8 mouse cellular contexts compared by ENCODE assay signal in the genomic region with DNA sequence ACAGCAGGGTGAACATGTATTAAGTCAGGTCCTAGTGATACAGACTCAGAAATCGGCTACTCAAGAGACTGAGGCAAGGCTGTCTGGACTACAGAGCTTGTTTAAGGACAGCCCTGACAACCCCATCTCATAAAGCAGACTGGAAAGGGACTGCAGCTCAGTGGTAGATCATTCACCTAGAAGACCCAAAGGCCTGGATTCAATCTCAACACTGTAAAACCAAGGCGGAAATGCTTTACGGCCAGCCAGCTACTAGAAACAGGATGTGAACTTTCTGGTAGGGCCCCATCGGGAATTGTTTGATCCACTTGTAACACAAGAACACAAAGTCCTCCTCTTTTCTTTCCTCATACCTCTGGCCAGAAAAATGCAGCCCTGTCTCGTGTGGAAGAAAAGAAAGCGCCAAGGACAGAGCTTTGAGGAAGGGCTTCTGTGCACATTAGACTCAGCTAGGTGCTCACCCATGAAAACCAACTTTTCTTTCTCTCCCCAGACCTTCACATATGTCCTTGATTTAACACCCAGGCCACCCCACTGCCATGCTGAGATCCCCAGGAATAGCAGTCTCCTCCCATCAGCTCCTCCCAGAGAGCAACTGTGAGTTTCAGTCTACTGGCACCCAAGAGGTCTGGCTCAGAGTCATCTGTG.
DNase-seq lines count a peak whose midpoint lies in the region; ATAC-seq and TF ChIP-seq lines count a peak whose summit lies in the region.

No protein-coding gene starts in this region.

- peak overlapping the region; percentile 36 for H3K4me2 ChIP-seq in heart, embryonic 12.5 days
- 0 out of 2 replicates have a peak overlapping the region, but pooled peaks have one; percentile 18 for H3K4me2 ChIP-seq in kidney, embryonic 15.5 days

- H3K9ac ChIP-seq in heart, embryonic 12.5 days: peak overlapping the region; percentile 44; the same call in 1 of the 2 replicates
- H3K9ac ChIP-seq in kidney, embryonic 15.5 days: no peak overlapping the region

- WGBS in heart, embryonic 12.5 days: 12% methylated on average over 6 of the region's 6 CpGs
- 6% methylated on average over 6 of the region's 6 CpGs for WGBS in kidney, embryonic 15.5 days
- WGBS in cerebellum, adult 2 months: 77% methylated on average over 6 of the region's 6 CpGs

- H3K9me3 ChIP-seq in heart, embryonic 12.5 days (replicated peaks): no peaks in the 10 kb centered on the region
- no peaks in the 10 kb centered on the region for H3K9me3 ChIP-seq in kidney, embryonic 15.5 days (replicated peaks)

- DNase-seq in B cell, adult 2 months: peak; percentile 53 to 60
- DNase-seq in Muller cell, postnatal 12 days (ENCODE audit: inconsistent ontology term): peak; percentile 52
- DNase-seq in cerebellum, adult 2 months: no peak
- no peak for DNase-seq in layer of hippocampus, postnatal 14 days (ENCODE audit: low spot score in 2 of 2)
- no peak for DNase-seq in cerebellum, postnatal 4 days (ENCODE audit: low spot score in 2 of 2)

- peak overlapping the region; percentile 90 for H3K27ac ChIP-seq in heart, embryonic 12.5 days (ENCODE audit: poor library complexity, severe bottlenecking)
- peak overlapping the region; percentile 97 for H3K27ac ChIP-seq in kidney, embryonic 15.5 days
- H3K27ac ChIP-seq in cerebellum, adult 2 months (ENCODE audit: insufficient read depth, low read length): no peak overlapping the region

- H3K4me3 ChIP-seq in heart, embryonic 12.5 days: no peak overlapping the region
- H3K4me3 ChIP-seq in kidney, embryonic 15.5 days (replicated peaks): no peak overlapping the region
- no peak overlapping the region for H3K4me3 ChIP-seq in cerebellum, adult 2 months (replicated peaks; ENCODE audit: insufficient read depth, low read depth, low read length)

- H3K36me3 ChIP-seq in heart, embryonic 12.5 days: no peaks in the 10 kb centered on the region
- no peaks in the 10 kb centered on the region for H3K36me3 ChIP-seq in kidney, embryonic 15.5 days

- no peak for TF ChIP-seq CTCF in cerebellum, adult 2 months (IDR thresholded peaks at IDR 0.05; ENCODE audit: borderline replicate concordance, insufficient read depth, low read depth, low read length)

- peaks cover 97% of the 10 kb centered on the region for H3K4me1 ChIP-seq in heart, embryonic 12.5 days (replicated peaks)
- H3K4me1 ChIP-seq in kidney, embryonic 15.5 days: peaks cover 95% of the 10 kb centered on the region
- peaks cover 45% of the 10 kb centered on the region for H3K4me1 ChIP-seq in cerebellum, adult 2 months (ENCODE audit: control insufficient read depth, insufficient read depth, low read length)

- no peak for TF ChIP-seq POLR2A in cerebellum, adult 2 months (IDR thresholded peaks at IDR 0.05; ENCODE audit: borderline replicate concordance, insufficient read depth, low read length)

- H3K27me3 ChIP-seq in heart, embryonic 12.5 days (replicated peaks): no peaks in the 10 kb centered on the region
- H3K27me3 ChIP-seq in kidney, embryonic 15.5 days: no peaks in the 10 kb centered on the region
- no peaks in the 10 kb centered on the region for H3K27me3 ChIP-seq in cerebellum, adult 2 months (ENCODE audit: control insufficient read depth, insufficient read depth, low read length)

- peak; percentile 30; the same call in 1 of the 2 replicates for ATAC-seq in heart, embryonic 12.5 days (ENCODE audit: insufficient number of reproducible peaks, low FRiP score)
- no peak for ATAC-seq in kidney, embryonic 15.5 days (replicated peaks; ENCODE audit: low FRiP score)
- ATAC-seq in megakaryocyte-erythroid progenitor cell, adult 5-6 weeks (replicated peaks; ENCODE audit: low FRiP score, low TSS enrichment, poor library complexity, severe bottlenecking): 0 out of 2 replicates have a peak, but pooled peaks have one; percentile 2

Comparison
In these comparisons a context has a peak if more than half of its experiments do, and no peak if none do; other contexts are left out.
1. DNase-seq: peak in B cell, adult 2 months (2 of 2) and Muller cell, postnatal 12 days (single experiment); none in cerebellum, adult 2 months (0 of 2), layer of hippocampus, postnatal 14 days (0 of 2) and cerebellum, postnatal 4 days (0 of 2).